Mouse (Mus musculus) right cerebral cortex, postnatal 4 days (tissue): ENCODE data around the gene Zfp689.

ENCODE experiments used
- DNase-seq: peaks from one replicate; pipeline ENCODE4 v3.0.0-alpha.2; 2022

Zfp689 gene

DNA sequence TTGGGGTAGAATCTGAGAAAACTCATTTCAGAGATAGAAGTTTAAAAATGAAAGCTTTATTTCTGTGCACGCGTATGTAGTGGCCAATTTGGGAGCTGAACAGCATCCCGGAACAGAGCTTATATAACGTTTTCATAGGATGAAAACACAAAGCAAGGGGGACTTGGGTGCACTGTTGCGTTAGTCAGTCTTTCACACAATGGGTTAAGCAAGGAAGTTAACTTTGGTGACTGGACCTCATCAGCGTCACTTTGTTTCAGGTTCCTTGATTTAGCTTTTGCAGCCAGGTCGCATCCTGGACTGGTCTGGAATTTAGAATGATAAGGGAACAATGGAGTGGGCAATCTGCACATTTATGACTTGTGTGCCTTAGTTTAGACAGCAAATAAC lies 55.0 kb downstream of the Zfp689 start:
- DNase-seq: no peak

DNA sequence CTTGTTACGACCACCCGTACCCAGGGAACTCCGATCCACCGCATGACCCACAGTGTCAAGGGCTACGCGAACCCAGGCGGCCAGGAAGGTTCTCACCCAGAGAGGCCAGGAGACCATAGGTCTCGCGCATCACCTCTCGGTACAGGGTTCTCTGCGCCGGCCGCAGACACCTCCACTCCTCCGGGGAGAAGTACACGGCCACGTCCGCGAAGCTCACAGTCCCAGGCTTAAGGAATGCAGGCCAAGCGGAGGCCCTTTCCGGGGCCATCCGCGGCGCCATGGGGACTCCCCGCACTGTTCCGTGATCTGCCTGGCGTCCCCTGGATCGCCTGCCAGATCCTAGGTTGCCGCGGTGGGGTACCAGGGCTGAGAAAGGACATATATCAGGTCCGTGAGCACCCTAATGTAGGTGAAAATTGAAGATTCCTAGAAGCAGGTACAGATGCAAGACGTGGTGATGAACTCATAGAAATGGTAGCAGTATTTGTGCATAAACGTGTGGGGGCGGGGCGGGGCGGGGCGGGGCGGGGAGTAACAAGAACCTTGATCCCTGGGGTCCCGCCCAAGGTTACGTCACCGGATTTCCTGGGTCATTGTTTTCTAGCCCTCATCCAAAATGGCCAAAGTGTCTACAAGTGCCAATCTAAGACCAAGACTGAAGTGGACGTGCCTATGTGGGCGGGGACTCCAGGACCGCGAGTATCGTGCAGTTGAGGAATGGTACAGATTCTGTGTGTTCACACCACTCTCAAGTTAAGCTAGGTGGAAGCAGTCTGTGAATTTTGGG lies 55.6 kb downstream of the Zfp689 start, which contains the start of gene E430018J23Rik:
E430018J23Rik (minus strand) TSS at position 473 of the 787 bp plus-strand sequence.
- peak; percentile 92 for DNase-seq

DNA sequence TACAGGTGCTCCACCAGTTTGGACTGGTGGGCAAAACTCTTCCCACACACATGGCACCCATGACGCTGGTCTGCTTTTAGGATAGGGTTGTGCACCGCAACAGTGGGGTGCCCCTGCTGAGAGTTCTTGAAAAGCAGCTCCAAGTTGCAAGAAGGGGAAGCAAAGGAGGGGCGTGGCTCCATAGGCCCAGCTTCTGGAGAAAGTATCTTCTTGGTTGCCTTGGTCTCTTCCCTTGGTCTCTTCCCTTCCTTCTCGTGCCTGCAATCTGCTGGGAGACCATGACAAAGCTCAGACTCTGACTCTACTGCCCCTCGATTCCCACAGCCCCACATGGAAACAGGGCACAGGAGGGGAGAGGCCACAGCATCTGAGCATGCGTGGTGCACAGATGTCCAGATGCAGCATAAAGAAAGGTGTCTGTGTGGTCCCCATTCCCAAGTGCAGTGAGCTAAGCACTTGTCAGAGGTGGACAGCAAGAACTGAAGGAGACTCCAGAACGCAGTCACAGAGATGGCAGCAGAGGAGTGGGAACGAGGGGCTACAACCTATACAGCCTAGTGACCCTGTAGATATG lies 56.6 kb downstream of the Zfp689 start:
- DNase-seq: no peak
